Mouse (Mus musculus) cortical plate, adult 2 months (tissue): ENCODE data around the gene Pygo2.

Source experiments
- CTCF ChIP-seq: fragments of 200-500 bp; IDR thresholded peaks from 2 replicates; pipeline ENCODE4 v1.5.1; 2011; ENCODE audit warnings: mild to moderate bottlenecking, control low read depth, low read length; ENCODE audit not compliant: insufficient read depth; ENCODE audit errors: extremely low read depth
- POLR2A ChIP-seq: fragments of 200-500 bp; IDR thresholded peaks from 2 replicates; pipeline ENCODE4 v1.6.1; 2011; ENCODE audit warnings: mild to moderate bottlenecking, low read length, control low read depth; ENCODE audit not compliant: insufficient read depth; ENCODE audit errors: extremely low read depth

- TF ChIP-seq CTCF (no peak), POLR2A (no peak)
Measured at GRCm38 (mm10) chr3:89454401-89455177, 24.6 kb downstream of the Pygo2 start, which contains the start of gene Pmvk.
